Mouse (Mus musculus) liver, adult 2 months (tissue): Measurements from ENCODE around the gene Myh9.

Experiments
- CTCF ChIP-seq: fragments of 200-500 bp; IDR thresholded peaks from 2 replicates; pipeline ENCODE4 v1.5.1; 2011; ENCODE audit warnings: low read depth, low read length, control low read depth
- POLR2A ChIP-seq: fragments of 200-500 bp; IDR thresholded peaks from 2 replicates; pipeline ENCODE4 v1.6.1; 2011; ENCODE audit warnings: low read length, control low read depth; ENCODE audit not compliant: insufficient read depth; ENCODE audit errors: extremely low read depth

- no peak for TF ChIP-seq CTCF
- no peak for TF ChIP-seq POLR2A
These were observed 3.1 kb upstream of the Myh9 start for GRCm38 (mm10) chr15:77844955-77845635.
